Mouse (Mus musculus): ENCODE data around the gene Erich2. TPM values are rescaled to one million over a fixed set of nuclear protein-coding genes. Genes with fewer than 3 reads are reported as not detected.
"Not testable (repeated sequence)": the region's sequence is repeated elsewhere in the genome, so short reads cannot be mapped to it uniquely, and the experiment has no call there.

Gene Erich2
- polyA plus RNA-seq, 1 experiment from 2014 or later: 1.0 TPM

- peak; percentile 97 for ATAC-seq (ENCODE audit: low read depth)
- H3K27ac ChIP-seq (ENCODE audit: low read depth, low read length): no peak overlapping the region
- peak overlapping the region; percentile 92 for H3K4me2 ChIP-seq (ENCODE audit: low read depth, low read length)
- no peaks in the 10 kb centered on the region for H3K9me3 ChIP-seq (ENCODE audit: control insufficient read depth, low read length)
- peak overlapping the region; percentile 47 for H3K9ac ChIP-seq (replicated peaks; ENCODE audit: low read depth, low read length)
- H3K36me3 ChIP-seq (ENCODE audit: control insufficient read depth, insufficient read depth, low read length): no peaks in the 10 kb centered on the region
- peaks cover 4% of the 10 kb centered on the region for H3K4me1 ChIP-seq (ENCODE audit: control insufficient read depth, insufficient read depth, low read length)
- H3K27me3 ChIP-seq (ENCODE audit: control insufficient read depth, insufficient read depth, low read length): no peaks in the 10 kb centered on the region
- H3K4me3 ChIP-seq (ENCODE audit: low read depth, low read length): peak overlapping the region; percentile 50
- WGBS: 1% methylated on average over 56 of the region's 56 CpGs
Observed at GRCm38 (mm10) chr2:70509021-70509632, 508 bp downstream of the Erich2 start.

GRCm38 (mm10) chr2:70538283-70538682 is 29.7 kb downstream of the Erich2 start:
- H3K27me3 ChIP-seq (ENCODE audit: control insufficient read depth, insufficient read depth, low read length); H3K9me3 ChIP-seq (ENCODE audit: control insufficient read depth, low read length); H3K36me3 ChIP-seq (ENCODE audit: control insufficient read depth, insufficient read depth, low read length); H3K4me2 ChIP-seq (ENCODE audit: low read depth, low read length); H3K4me3 ChIP-seq (ENCODE audit: low read depth, low read length); ATAC-seq (ENCODE audit: low read depth); H3K9ac ChIP-seq (replicated peaks; ENCODE audit: low read depth, low read length); H3K27ac ChIP-seq (ENCODE audit: low read depth, low read length); H3K4me1 ChIP-seq (ENCODE audit: control insufficient read depth, insufficient read depth, low read length): not testable (repeated sequence)
- WGBS: 51% methylated on average over 7 of the region's 7 CpGs

GRCm38 (mm10) chr2:70550671-70551070 is 42.1 kb downstream of the Erich2 start:
- no peak for ATAC-seq (ENCODE audit: low read depth)
- WGBS: 67% methylated on average over 6 of the region's 6 CpGs
- no peak overlapping the region for H3K27ac ChIP-seq (ENCODE audit: low read depth, low read length)
- H3K4me2 ChIP-seq (ENCODE audit: low read depth, low read length): no peak overlapping the region
- no peak overlapping the region for H3K9ac ChIP-seq (replicated peaks; ENCODE audit: low read depth, low read length)
- H3K4me1 ChIP-seq (ENCODE audit: control insufficient read depth, insufficient read depth, low read length): no peaks in the 10 kb centered on the region
- H3K27me3 ChIP-seq (ENCODE audit: control insufficient read depth, insufficient read depth, low read length): no peaks in the 10 kb centered on the region
- no peak overlapping the region for H3K4me3 ChIP-seq (ENCODE audit: low read depth, low read length)
- H3K9me3 ChIP-seq (ENCODE audit: control insufficient read depth, low read length): no peaks in the 10 kb centered on the region
- no peaks in the 10 kb centered on the region for H3K36me3 ChIP-seq (ENCODE audit: control insufficient read depth, insufficient read depth, low read length)

DNA sequence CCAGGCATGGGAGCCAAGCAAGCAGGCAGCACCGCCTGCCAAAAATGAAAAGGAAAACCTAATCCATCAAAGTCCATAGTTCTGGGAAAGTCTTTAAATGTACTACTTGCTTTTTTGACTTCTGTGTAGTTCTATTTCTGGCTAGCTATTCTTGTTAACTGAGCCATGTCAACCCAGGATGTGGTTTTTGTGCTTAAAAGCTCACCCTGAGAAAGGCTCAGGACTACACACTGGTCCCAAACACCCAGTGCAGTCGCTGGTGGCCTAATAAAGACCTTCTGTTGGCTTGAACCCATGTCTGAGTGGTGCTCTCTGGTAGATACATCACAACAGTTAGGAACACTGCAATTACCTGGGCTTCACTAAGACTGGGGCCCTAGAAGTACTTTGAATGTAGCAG is 42.8 kb downstream of the Erich2 start:
- 98% methylated on average over 2 of the region's 2 CpGs for WGBS
- Histone ChIP-seq H3K4me3 (ENCODE audit: low read depth, low read length) (no peak overlapping the region), H3K4me1 (ENCODE audit: control insufficient read depth, insufficient read depth, low read length) (no peaks in the 10 kb centered on the region), H3K27ac (ENCODE audit: low read depth, low read length) (no peak overlapping the region), H3K36me3 (ENCODE audit: control insufficient read depth, insufficient read depth, low read length) (no peaks in the 10 kb centered on the region), H3K4me2 (ENCODE audit: low read depth, low read length) (no peak overlapping the region), H3K9me3 (ENCODE audit: control insufficient read depth, low read length) (no peaks in the 10 kb centered on the region), H3K9ac (replicated peaks; ENCODE audit: low read depth, low read length) (no peak overlapping the region), H3K27me3 (ENCODE audit: control insufficient read depth, insufficient read depth, low read length) (no peaks in the 10 kb centered on the region)
- ATAC-seq (ENCODE audit: low read depth): no peak

- no peak overlapping the region for H3K9ac ChIP-seq (replicated peaks; ENCODE audit: low read depth, low read length)
- no peak overlapping the region for H3K4me2 ChIP-seq (ENCODE audit: low read depth, low read length)
- H3K27ac ChIP-seq (ENCODE audit: low read depth, low read length): no peak overlapping the region
- no peak for ATAC-seq (ENCODE audit: low read depth)
- no peaks in the 10 kb centered on the region for H3K4me1 ChIP-seq (ENCODE audit: control insufficient read depth, insufficient read depth, low read length)
- 86% methylated on average over 15 of the region's 15 CpGs for WGBS
- H3K9me3 ChIP-seq (ENCODE audit: control insufficient read depth, low read length): no peaks in the 10 kb centered on the region
- no peak overlapping the region for H3K4me3 ChIP-seq (ENCODE audit: low read depth, low read length)
- no peaks in the 10 kb centered on the region for H3K27me3 ChIP-seq (ENCODE audit: control insufficient read depth, insufficient read depth, low read length)
- no peaks in the 10 kb centered on the region for H3K36me3 ChIP-seq (ENCODE audit: control insufficient read depth, insufficient read depth, low read length)
Observed at GRCm38 (mm10) chr2:70552067-70552598, 43.5 kb downstream of the Erich2 start.

GRCm38 (mm10) chr2:70552772-70553171 is 44.2 kb downstream of the Erich2 start, which contains the start of gene Gad1:
TSS of gene Gad1 (plus strand) at chr2:70553072.
- Histone ChIP-seq H3K9me3 (ENCODE audit: control insufficient read depth, low read length) (no peaks in the 10 kb centered on the region), H3K4me1 (ENCODE audit: control insufficient read depth, insufficient read depth, low read length) (no peaks in the 10 kb centered on the region), H3K9ac (replicated peaks; ENCODE audit: low read depth, low read length) (no peak within 1 kb of the TSS), H3K4me2 (ENCODE audit: low read depth, low read length) (no peak within 1 kb of the TSS), H3K27me3 (ENCODE audit: control insufficient read depth, insufficient read depth, low read length) (no peaks in the 10 kb centered on the region), H3K4me3 (ENCODE audit: low read depth, low read length) (no peak within 1 kb of the TSS), H3K27ac (ENCODE audit: low read depth, low read length) (no peak within 1 kb of the TSS), H3K36me3 (ENCODE audit: control insufficient read depth, insufficient read depth, low read length) (no peaks in the 10 kb centered on the region)
- WGBS: 64% methylated on average over 4 of the region's 4 CpGs
- ATAC-seq (ENCODE audit: low read depth): no peak

DNA sequence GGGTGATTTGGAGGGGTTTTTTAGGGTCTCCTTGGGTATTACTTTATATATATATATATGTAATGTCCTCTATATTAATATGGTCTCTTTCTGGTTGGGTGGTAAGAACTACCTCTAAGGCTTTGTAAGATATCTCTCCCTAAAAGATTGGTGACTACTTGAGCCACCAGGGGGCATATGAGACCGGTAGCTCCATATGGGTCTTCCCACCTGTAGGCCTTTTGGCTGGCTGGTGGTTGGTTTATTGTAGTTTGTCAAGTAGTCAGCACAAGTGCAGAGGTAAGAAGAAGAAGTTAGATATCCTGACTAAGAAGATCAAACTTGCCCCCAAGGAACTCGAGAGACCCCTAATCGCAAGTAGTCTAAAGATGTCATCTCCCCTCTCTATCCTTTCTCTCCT is 45.2 kb downstream of the Erich2 start:
- Histone ChIP-seq H3K27ac (ENCODE audit: low read depth, low read length) (no peak overlapping the region), H3K4me1 (ENCODE audit: control insufficient read depth, insufficient read depth, low read length) (no peaks in the 10 kb centered on the region), H3K4me2 (ENCODE audit: low read depth, low read length) (no peak overlapping the region), H3K27me3 (ENCODE audit: control insufficient read depth, insufficient read depth, low read length) (no peaks in the 10 kb centered on the region), H3K4me3 (ENCODE audit: low read depth, low read length) (no peak overlapping the region), H3K9me3 (ENCODE audit: control insufficient read depth, low read length) (no peaks in the 10 kb centered on the region), H3K36me3 (ENCODE audit: control insufficient read depth, insufficient read depth, low read length) (no peaks in the 10 kb centered on the region), H3K9ac (replicated peaks; ENCODE audit: low read depth, low read length) (no peak overlapping the region)
- WGBS: 88% methylated on average over 3 of the region's 3 CpGs
- no peak for ATAC-seq (ENCODE audit: low read depth)

GRCm38 (mm10) chr2:70558112-70558842 is 49.7 kb downstream of the Erich2 start:
- Histone ChIP-seq H3K27ac (ENCODE audit: low read depth, low read length) (peak overlapping the region; percentile 69; the same call in 1 of the 2 replicates), H3K4me3 (ENCODE audit: low read depth, low read length) (peak overlapping the region; percentile 21; the same call in 1 of the 2 replicates), H3K4me1 (ENCODE audit: control insufficient read depth, insufficient read depth, low read length) (peaks cover 8% of the 10 kb centered on the region; the same call in 1 of the 2 replicates), H3K9me3 (ENCODE audit: control insufficient read depth, low read length) (no peaks in the 10 kb centered on the region), H3K27me3 (ENCODE audit: control insufficient read depth, insufficient read depth, low read length) (peaks cover 11% of the 10 kb centered on the region), H3K4me2 (ENCODE audit: low read depth, low read length) (peak overlapping the region; percentile 67), H3K9ac (replicated peaks; ENCODE audit: low read depth, low read length) (peak overlapping the region; percentile 48; the same call in 1 of the 2 replicates), H3K36me3 (ENCODE audit: control insufficient read depth, insufficient read depth, low read length) (no peaks in the 10 kb centered on the region)
- WGBS: 6% methylated on average over 18 of the region's 18 CpGs
- ATAC-seq (ENCODE audit: low read depth): peak; percentile 77; the same call in 1 of the 2 replicates

All from neural tube, embryonic 14.5 days (tissue).